Mouse (Mus musculus): Measurements from ENCODE around the gene Slc28a3. TPM values are rescaled to one million over a fixed set of nuclear protein-coding genes. Genes with fewer than 3 reads are reported as not detected.

Gene Slc28a3
- polyA plus RNA-seq, 1 experiment from 2014 or later, result not detected

DNA sequence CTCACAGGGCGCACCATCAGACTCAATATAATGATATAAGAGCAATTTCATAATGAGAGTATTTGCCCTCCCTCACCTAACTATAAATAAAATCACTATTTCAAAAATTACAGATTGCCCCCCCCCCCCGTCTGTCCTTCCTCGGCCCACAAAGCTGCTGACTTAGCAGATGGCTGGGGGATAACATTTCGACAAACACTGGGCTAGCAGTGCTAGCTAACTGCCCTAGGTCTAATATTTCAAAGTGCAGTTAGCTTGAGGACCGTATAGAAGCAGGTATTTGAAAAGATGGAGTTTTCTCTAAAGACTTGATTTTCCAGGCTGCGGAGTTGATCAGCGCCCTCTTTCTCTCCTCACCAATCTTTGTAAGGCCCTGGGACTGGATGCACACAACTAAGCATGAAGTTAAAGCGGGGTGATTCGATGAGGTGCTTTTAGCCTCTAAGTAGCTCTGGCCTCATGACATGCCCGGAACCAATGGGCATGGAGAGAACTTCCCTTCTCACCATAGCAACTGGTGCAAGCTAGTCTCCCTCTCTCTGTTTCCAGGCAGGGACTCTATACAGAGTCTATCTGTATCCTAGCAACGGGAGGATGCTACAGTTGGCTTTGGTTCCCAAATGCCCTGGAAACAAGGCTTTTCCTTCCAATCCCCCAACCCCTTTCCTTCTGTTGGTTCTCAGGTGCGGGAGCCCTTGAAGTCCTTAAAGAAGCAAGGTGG is 66.8 kb downstream of the Slc28a3 start:
- no peak overlapping the region for H3K9ac ChIP-seq (replicated peaks; ENCODE audit: low read length)
- H3K4me3 ChIP-seq (ENCODE audit: low read length), result no peak overlapping the region
- H3K9me3 ChIP-seq (ENCODE audit: low read length), result no peaks in the 10 kb centered on the region
- no peaks in the 10 kb centered on the region for H3K4me1 ChIP-seq (ENCODE audit: insufficient read depth, low read length)
- no peak for ATAC-seq (ENCODE audit: low FRiP score, low TSS enrichment)
- WGBS, result 48% methylated on average over 12 of the region's 12 CpGs
- H3K36me3 ChIP-seq (ENCODE audit: insufficient read depth, low read length), result no peaks in the 10 kb centered on the region
- no peaks in the 10 kb centered on the region for H3K27me3 ChIP-seq (ENCODE audit: insufficient read depth, low read length)
- no peak overlapping the region for H3K27ac ChIP-seq (ENCODE audit: low read length)
- no peak overlapping the region for H3K4me2 ChIP-seq (replicated peaks; ENCODE audit: low read depth, low read length)

GRCm38 (mm10) chr13:58543066-58543465 is 67.6 kb downstream of the Slc28a3 start:
- no peaks in the 10 kb centered on the region for H3K9me3 ChIP-seq (ENCODE audit: low read length)
- no peaks in the 10 kb centered on the region for H3K4me1 ChIP-seq (ENCODE audit: insufficient read depth, low read length)
- H3K27me3 ChIP-seq (ENCODE audit: insufficient read depth, low read length), result no peaks in the 10 kb centered on the region
- no peak overlapping the region for H3K4me3 ChIP-seq (ENCODE audit: low read length)
- H3K27ac ChIP-seq (ENCODE audit: low read length), result no peak overlapping the region
- peak; percentile 80; the same call in 1 of the 2 replicates for ATAC-seq (ENCODE audit: low FRiP score, low TSS enrichment)
- no peak overlapping the region for H3K9ac ChIP-seq (replicated peaks; ENCODE audit: low read length)
- no peaks in the 10 kb centered on the region for H3K36me3 ChIP-seq (ENCODE audit: insufficient read depth, low read length)
- 43% methylated on average over 7 of the region's 7 CpGs for WGBS
- H3K4me2 ChIP-seq (replicated peaks; ENCODE audit: low read depth, low read length), result no peak overlapping the region

GRCm38 (mm10) chr13:58542601-58543041 is 68.1 kb downstream of the Slc28a3 start:
- H3K36me3 ChIP-seq (ENCODE audit: insufficient read depth, low read length), result no peaks in the 10 kb centered on the region
- no peak overlapping the region for H3K9ac ChIP-seq (replicated peaks; ENCODE audit: low read length)
- H3K27ac ChIP-seq (ENCODE audit: low read length), result no peak overlapping the region
- no peaks in the 10 kb centered on the region for H3K4me1 ChIP-seq (ENCODE audit: insufficient read depth, low read length)
- 85% methylated on average over 10 of the region's 10 CpGs for WGBS
- no peak overlapping the region for H3K4me3 ChIP-seq (ENCODE audit: low read length)
- H3K27me3 ChIP-seq (ENCODE audit: insufficient read depth, low read length), result no peaks in the 10 kb centered on the region
- H3K4me2 ChIP-seq (replicated peaks; ENCODE audit: low read depth, low read length), result no peak overlapping the region
- ATAC-seq (ENCODE audit: low FRiP score, low TSS enrichment), result no peak
- H3K9me3 ChIP-seq (ENCODE audit: low read length), result no peaks in the 10 kb centered on the region

- H3K27me3 ChIP-seq (ENCODE audit: insufficient read depth, low read length), result no peaks in the 10 kb centered on the region
- ATAC-seq (ENCODE audit: low FRiP score, low TSS enrichment), result no peak
- WGBS, result 68% methylated on average over 8 of the region's 8 CpGs
- H3K36me3 ChIP-seq (ENCODE audit: insufficient read depth, low read length), result no peaks in the 10 kb centered on the region
- no peaks in the 10 kb centered on the region for H3K4me1 ChIP-seq (ENCODE audit: insufficient read depth, low read length)
- H3K4me2 ChIP-seq (replicated peaks; ENCODE audit: low read depth, low read length), result no peak overlapping the region
- no peak overlapping the region for H3K27ac ChIP-seq (ENCODE audit: low read length)
- H3K9ac ChIP-seq (replicated peaks; ENCODE audit: low read length), result no peak overlapping the region
- no peak overlapping the region for H3K4me3 ChIP-seq (ENCODE audit: low read length)
- no peaks in the 10 kb centered on the region for H3K9me3 ChIP-seq (ENCODE audit: low read length)
Observed at GRCm38 (mm10) chr13:58542167-58542566, 68.5 kb downstream of the Slc28a3 start.

GRCm38 (mm10) chr13:58541620-58542019 is 69.1 kb downstream of the Slc28a3 start:
- Histone ChIP-seq H3K9ac (replicated peaks; ENCODE audit: low read length) (no peak overlapping the region), H3K4me3 (ENCODE audit: low read length) (no peak overlapping the region), H3K36me3 (ENCODE audit: insufficient read depth, low read length) (no peaks in the 10 kb centered on the region), H3K27ac (ENCODE audit: low read length) (no peak overlapping the region), H3K27me3 (ENCODE audit: insufficient read depth, low read length) (no peaks in the 10 kb centered on the region), H3K9me3 (ENCODE audit: low read length) (no peaks in the 10 kb centered on the region), H3K4me2 (replicated peaks; ENCODE audit: low read depth, low read length) (no peak overlapping the region), H3K4me1 (ENCODE audit: insufficient read depth, low read length) (no peaks in the 10 kb centered on the region)
- no peak for ATAC-seq (ENCODE audit: low FRiP score, low TSS enrichment)
- 80% methylated on average over 4 of the region's 4 CpGs for WGBS

- Histone ChIP-seq H3K9me3 (ENCODE audit: low read length) (no peaks in the 10 kb centered on the region), H3K9ac (replicated peaks; ENCODE audit: low read length) (no peak overlapping the region), H3K27ac (ENCODE audit: low read length) (no peak overlapping the region), H3K4me1 (ENCODE audit: insufficient read depth, low read length) (no peaks in the 10 kb centered on the region), H3K27me3 (ENCODE audit: insufficient read depth, low read length) (no peaks in the 10 kb centered on the region), H3K36me3 (ENCODE audit: insufficient read depth, low read length) (no peaks in the 10 kb centered on the region), H3K4me2 (replicated peaks; ENCODE audit: low read depth, low read length) (no peak overlapping the region), H3K4me3 (ENCODE audit: low read length) (no peak overlapping the region)
- 78% methylated on average over 7 of the region's 7 CpGs for WGBS
- ATAC-seq (ENCODE audit: low FRiP score, low TSS enrichment), result no peak
Observed at GRCm38 (mm10) chr13:58538966-58539365, 71.7 kb downstream of the Slc28a3 start.

DNA sequence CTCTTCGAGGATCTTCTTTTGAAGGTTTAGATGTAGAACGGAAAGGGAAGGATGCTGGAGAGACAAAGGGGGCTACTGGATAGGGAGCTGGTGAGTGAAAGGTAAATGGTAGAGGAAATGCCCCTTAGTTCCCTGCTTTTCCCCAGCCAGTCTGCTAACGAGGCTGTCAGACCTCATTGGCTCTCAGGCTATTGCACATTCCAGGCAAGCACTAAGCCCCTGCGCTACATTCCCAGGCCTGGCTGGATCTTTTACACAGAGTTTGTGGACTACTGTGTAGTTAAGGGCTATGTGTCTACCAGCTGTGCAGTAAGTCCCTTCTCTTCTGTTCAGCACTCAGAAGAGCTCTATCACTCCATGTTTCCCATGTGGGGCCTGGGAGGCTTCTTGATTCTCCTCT is 72.3 kb downstream of the Slc28a3 start:
- 60% methylated on average over 4 of the region's 4 CpGs for WGBS
- ATAC-seq (ENCODE audit: low FRiP score, low TSS enrichment), result no peak
- H3K9ac ChIP-seq (replicated peaks; ENCODE audit: low read length), result no peak overlapping the region
- H3K36me3 ChIP-seq (ENCODE audit: insufficient read depth, low read length), result no peaks in the 10 kb centered on the region
- no peaks in the 10 kb centered on the region for H3K4me1 ChIP-seq (ENCODE audit: insufficient read depth, low read length)
- H3K27me3 ChIP-seq (ENCODE audit: insufficient read depth, low read length), result no peaks in the 10 kb centered on the region
- no peak overlapping the region for H3K4me2 ChIP-seq (replicated peaks; ENCODE audit: low read depth, low read length)
- no peak overlapping the region for H3K27ac ChIP-seq (ENCODE audit: low read length)
- no peaks in the 10 kb centered on the region for H3K9me3 ChIP-seq (ENCODE audit: low read length)
- H3K4me3 ChIP-seq (ENCODE audit: low read length), result no peak overlapping the region

DNA sequence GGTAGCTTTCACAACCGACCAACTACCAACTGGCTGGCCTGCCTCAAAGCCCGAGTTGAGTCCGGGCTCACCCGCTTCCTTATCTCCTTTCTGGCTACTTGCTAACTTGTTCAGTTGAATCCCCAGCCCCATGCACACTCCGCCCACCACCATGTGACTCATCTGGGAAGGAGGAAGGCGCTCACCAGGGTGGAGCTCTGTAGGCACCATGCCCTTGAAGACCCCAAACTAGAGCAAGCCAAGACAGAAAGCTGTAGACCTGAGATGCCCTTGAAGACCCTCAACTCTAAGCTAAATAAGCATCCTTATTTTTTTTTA is 72.8 kb downstream of the Slc28a3 start:
- Histone ChIP-seq H3K4me3 (ENCODE audit: low read length) (no peak overlapping the region), H3K27ac (ENCODE audit: low read length) (no peak overlapping the region), H3K4me2 (replicated peaks; ENCODE audit: low read depth, low read length) (no peak overlapping the region), H3K36me3 (ENCODE audit: insufficient read depth, low read length) (no peaks in the 10 kb centered on the region), H3K9ac (replicated peaks; ENCODE audit: low read length) (no peak overlapping the region), H3K27me3 (ENCODE audit: insufficient read depth, low read length) (no peaks in the 10 kb centered on the region), H3K4me1 (ENCODE audit: insufficient read depth, low read length) (no peaks in the 10 kb centered on the region), H3K9me3 (ENCODE audit: low read length) (no peaks in the 10 kb centered on the region)
- 67% methylated on average over 6 of the region's 6 CpGs for WGBS
- ATAC-seq (ENCODE audit: low FRiP score, low TSS enrichment), result no peak; the same call in 1 of the 2 replicates

GRCm38 (mm10) chr13:58537232-58537915 is 73.3 kb downstream of the Slc28a3 start:
- Histone ChIP-seq H3K27me3 (ENCODE audit: insufficient read depth, low read length) (no peaks in the 10 kb centered on the region), H3K4me2 (replicated peaks; ENCODE audit: low read depth, low read length) (no peak overlapping the region), H3K9me3 (ENCODE audit: low read length) (no peaks in the 10 kb centered on the region), H3K9ac (replicated peaks; ENCODE audit: low read length) (no peak overlapping the region), H3K4me3 (ENCODE audit: low read length) (no peak overlapping the region), H3K4me1 (ENCODE audit: insufficient read depth, low read length) (no peaks in the 10 kb centered on the region), H3K27ac (ENCODE audit: low read length) (no peak overlapping the region), H3K36me3 (ENCODE audit: insufficient read depth, low read length) (no peaks in the 10 kb centered on the region)
- WGBS, result 90% methylated on average over 6 of the region's 6 CpGs
- no peak for ATAC-seq (ENCODE audit: low FRiP score, low TSS enrichment)

GRCm38 (mm10) chr13:58536466-58537231 is 74.0 kb downstream of the Slc28a3 start:
- H3K9ac ChIP-seq (replicated peaks; ENCODE audit: low read length), result no peak overlapping the region
- H3K9me3 ChIP-seq (ENCODE audit: low read length), result no peaks in the 10 kb centered on the region

More at GRCm38 (mm10) chr13:58536466-58537231, 74.0 kb downstream of the Slc28a3 start:
- 88% methylated on average over 2 of the region's 2 CpGs for WGBS
- Histone ChIP-seq H3K36me3 (ENCODE audit: insufficient read depth, low read length) (no peaks in the 10 kb centered on the region), H3K27ac (ENCODE audit: low read length) (no peak overlapping the region), H3K4me1 (ENCODE audit: insufficient read depth, low read length) (no peaks in the 10 kb centered on the region), H3K4me2 (replicated peaks; ENCODE audit: low read depth, low read length) (no peak overlapping the region), H3K4me3 (ENCODE audit: low read length) (no peak overlapping the region), H3K27me3 (ENCODE audit: insufficient read depth, low read length) (no peaks in the 10 kb centered on the region)
- ATAC-seq (ENCODE audit: low FRiP score, low TSS enrichment), result no peak
